Mouse (Mus musculus): ENCODE results near the gene Cers5. TPM values are rescaled to one million over a fixed set of nuclear protein-coding genes. Genes with fewer than 3 reads are reported as not detected.
A peak's percentile ranks its signal among the peaks of the same experiment; 100 is the strongest.
"Not testable (repeated sequence)": the region's sequence is repeated elsewhere in the genome, so short reads cannot be mapped to it uniquely, and the experiment has no call there.

Gene Cers5
- total RNA-seq, 2 experiments from 2014 or later = 26.4 to 29.7 TPM

- no peak for DNase-seq (ENCODE audit: low spot score in 2 of 2)
These were observed 17.8 kb upstream of the Cers5 start for GRCm38 (mm10) chr15:99790464-99790863.

DNA sequence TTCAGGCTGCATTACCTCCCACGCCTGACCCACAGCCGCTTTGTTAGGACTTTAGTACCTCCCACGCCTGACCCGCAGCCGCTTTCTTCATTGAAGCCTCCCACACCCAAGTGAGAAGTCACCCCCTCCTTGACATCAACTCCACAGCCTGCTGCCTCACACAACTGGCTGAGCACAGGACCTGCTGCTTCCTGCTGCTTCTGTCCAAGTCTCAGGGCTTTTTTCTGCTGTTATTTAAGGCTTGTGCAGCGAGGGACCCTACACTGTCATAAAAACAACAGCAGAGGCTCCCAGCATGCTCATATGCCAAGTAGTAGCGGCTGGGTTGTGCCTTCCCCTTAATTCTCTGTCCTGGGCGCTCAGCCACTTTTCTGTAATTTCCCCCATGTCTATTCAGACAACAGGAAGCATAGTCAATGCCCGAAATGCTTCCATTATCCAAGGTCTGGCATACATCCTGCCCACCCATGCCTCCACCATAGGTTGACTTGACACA, 15.0 kb upstream of the Cers5 start:
- DNase-seq (ENCODE audit: low spot score in 2 of 2) = no peak

- DNase-seq (ENCODE audit: low spot score in 2 of 2) = no peak
These were observed 6.1 kb upstream of the Cers5 start for GRCm38 (mm10) chr15:99778677-99779335.

GRCm38 (mm10) chr15:99778148-99778547, 5.5 kb upstream of the Cers5 start:
- DNase-seq (ENCODE audit: low spot score in 2 of 2) = peak in 1 of 2 experiments; percentile 57

DNA sequence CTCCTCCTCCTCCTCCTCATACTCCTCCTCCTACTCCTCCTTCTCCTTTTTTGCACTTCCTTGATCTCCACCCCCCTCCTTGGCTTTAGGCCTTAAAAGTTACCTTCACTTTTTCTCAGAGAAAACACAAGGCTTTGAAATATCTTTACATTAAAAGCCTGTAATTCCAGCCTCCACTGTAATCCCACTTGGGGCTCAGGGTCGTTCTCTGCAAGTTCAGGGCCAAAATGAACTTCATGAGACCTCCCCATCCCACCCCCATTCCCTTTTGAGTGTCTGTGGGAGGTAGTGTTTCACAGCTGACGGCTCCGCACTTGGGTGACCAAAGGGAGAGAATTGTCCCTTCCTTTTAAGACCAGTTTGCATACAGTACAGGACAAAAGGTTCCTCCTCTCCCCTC, 240 bp upstream of the Cers5 start:
- DNase-seq (ENCODE audit: low spot score in 2 of 2) = no peak

GRCm38 (mm10) chr15:99772277-99772880, 306 bp downstream of the Cers5 start:
- DNase-seq (ENCODE audit: low spot score in 2 of 2) = peak; percentile 77 to 87

GRCm38 (mm10) chr15:99771601-99772276, 946 bp downstream of the Cers5 start:
- peak; percentile 35 to 48 for DNase-seq (ENCODE audit: low spot score in 2 of 2)

DNA sequence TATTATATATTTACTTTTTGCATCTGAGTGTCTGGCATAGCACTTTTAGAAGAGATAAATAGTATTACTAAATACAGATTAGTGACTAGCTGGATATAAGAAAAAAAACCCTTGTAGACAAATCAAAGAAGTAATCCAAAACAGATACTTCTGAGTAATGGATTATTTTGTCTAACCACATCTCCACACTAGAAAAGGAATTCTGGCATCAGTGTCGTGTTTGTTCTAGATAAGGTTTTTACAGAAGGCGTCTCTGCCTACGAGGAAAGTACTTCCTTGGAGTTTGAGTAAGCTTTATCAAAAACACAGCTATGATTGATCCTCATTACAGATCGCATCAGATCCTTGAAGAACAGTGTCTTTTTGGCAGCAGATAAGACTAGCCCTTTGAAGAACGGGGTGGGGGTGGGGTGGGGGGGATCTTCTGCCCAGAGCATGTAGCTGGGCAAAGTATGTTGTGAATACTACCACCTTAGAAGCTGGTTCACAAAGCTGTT, 1.6 kb downstream of the Cers5 start:
- DNase-seq (ENCODE audit: low spot score in 2 of 2) = no peak

DNA sequence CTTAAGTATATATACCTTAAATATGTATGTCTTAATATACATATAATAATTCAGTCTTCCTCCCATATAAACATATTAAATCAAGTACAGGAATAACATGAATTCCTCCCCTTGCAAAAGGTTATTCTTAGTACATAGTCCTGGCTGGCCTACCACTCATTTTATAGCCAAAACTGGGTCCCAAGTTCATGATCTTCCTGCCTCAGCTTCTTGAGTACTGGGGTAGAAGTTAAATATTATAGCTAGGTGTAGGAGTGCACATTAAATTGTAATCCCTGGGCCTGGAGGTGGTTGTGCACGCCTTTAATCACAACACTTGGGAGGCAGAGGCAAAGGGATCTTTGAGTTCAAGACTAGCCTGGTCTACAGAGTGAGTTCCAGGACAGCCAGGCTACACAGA, 3.9 kb downstream of the Cers5 start:
- no peak for DNase-seq (ENCODE audit: low spot score in 2 of 2)

DNA sequence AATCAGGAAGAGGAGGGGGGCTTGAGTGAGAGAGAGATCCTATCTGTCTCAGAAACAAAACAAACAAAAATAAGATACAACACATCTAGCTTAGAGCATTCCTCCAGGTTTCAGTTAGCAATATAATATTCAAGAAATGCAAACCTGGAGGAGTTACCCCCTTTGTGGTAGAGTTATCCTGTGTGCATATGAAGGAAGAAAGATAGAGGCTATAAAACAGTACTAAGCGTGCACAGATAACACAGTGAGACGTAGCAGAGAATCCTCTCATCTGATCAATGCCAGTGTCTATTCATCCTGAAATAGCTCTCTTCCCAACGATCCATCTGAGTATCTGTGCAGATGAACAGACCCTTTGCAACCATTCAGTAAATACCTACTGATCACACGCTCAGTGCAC, 5.2 kb downstream of the Cers5 start:
- DNase-seq (ENCODE audit: low spot score in 2 of 2) = no peak

DNA sequence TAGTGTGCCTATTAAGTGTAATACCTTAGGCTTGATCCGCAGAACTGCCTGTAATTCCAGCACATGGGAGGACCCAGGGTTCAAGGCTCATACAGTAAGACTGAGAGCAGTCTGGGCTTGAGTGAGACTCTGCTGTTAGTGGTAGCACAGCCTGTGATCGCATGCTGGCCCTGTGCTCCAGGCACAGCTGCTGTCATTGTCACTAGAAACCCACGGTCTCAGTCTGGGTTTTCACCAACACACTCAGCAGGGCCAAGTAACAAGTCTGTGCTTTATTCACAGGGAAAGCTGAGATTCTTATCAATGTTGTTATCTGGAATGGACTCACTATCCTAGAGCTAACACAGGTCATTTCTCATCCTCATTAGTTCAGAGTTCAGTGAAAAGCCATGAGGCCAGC, 18.5 kb downstream of the Cers5 start:
- peak; percentile 28 to 54 for DNase-seq (ENCODE audit: low spot score in 2 of 2)

GRCm38 (mm10) chr15:99740229-99740628, 32.5 kb downstream of the Cers5 start:
- no peak for DNase-seq (ENCODE audit: low spot score in 2 of 2)

- DNase-seq (ENCODE audit: low spot score in 2 of 2) = peak in 1 of 2 experiments; percentile 19
These were observed 36.0 kb downstream of the Cers5 start for GRCm38 (mm10) chr15:99736675-99737074.

DNA sequence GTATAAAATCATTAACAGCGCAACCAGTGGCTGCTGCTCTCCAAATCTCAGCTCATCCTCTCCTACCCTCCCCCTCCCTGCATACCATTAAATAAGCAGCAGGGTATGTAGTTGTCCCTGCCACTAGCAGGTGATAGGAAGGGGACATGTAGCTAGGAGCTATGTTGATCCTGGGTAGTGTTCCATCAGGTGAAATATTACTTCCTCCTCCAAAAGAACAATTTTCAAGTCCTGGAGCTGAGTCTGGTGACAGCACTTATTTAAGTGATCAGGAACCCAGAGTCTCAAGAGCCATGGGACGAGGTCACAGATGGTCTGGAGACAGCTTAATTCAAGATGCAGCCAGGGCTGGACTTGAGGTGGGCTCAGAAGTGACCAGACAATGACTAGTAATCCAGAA, 37.1 kb downstream of the Cers5 start:
- peak; percentile 100 for DNase-seq (ENCODE audit: low spot score in 2 of 2)

GRCm38 (mm10) chr15:99733186-99733585, 39.5 kb downstream of the Cers5 start:
- no peak for DNase-seq (ENCODE audit: low spot score in 2 of 2)

DNA sequence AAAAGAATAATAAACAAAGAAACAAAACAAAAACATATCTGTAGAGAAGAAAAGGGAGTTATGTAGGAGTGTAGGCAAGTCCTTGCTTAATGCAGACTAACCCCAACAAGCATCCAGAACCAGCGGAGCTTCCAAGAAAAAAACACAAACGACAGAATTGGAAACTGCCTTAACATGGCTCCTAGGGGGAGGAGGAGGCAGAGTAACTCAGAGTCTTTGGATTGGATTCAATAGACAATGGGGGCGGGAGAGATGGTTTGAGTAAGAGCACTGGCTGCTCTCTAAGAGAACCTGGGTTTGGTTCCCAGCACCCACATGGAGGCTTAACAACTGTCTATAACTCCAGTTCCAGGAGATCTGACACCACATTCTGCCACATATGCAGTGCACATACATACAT, 41.0 kb downstream of the Cers5 start:
- no peak for DNase-seq (ENCODE audit: low spot score in 2 of 2)

DNA sequence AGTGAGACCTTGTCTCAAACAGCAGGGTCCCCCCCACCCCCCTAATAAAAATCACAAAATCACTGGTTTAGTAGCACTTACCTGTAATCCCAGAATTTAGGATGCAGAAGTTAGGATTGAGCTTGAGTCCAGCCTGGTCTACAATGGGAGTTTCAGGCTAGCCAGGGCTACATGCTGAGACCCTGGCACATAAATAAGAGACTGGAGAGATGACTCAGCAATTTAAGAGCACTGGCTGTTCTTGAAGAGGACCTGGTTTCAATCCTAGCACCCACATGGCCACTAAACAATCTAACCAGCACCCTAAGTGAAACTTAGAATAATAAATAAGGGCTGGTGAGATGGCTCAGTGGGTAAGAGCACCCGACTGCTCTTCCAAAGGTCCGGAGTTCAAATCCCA, 41.5 kb downstream of the Cers5 start:
- no peak for DNase-seq (ENCODE audit: low spot score in 2 of 2)

GRCm38 (mm10) chr15:99729056-99729783, 43.5 kb downstream of the Cers5 start:
- DNase-seq (ENCODE audit: low spot score in 2 of 2) = no peak

- no peak for DNase-seq (ENCODE audit: low spot score in 2 of 2)
These were observed 44.5 kb downstream of the Cers5 start for GRCm38 (mm10) chr15:99728211-99728610.

GRCm38 (mm10) chr15:99727525-99727924, 45.2 kb downstream of the Cers5 start:
- no peak for DNase-seq (ENCODE audit: low spot score in 2 of 2)

DNA sequence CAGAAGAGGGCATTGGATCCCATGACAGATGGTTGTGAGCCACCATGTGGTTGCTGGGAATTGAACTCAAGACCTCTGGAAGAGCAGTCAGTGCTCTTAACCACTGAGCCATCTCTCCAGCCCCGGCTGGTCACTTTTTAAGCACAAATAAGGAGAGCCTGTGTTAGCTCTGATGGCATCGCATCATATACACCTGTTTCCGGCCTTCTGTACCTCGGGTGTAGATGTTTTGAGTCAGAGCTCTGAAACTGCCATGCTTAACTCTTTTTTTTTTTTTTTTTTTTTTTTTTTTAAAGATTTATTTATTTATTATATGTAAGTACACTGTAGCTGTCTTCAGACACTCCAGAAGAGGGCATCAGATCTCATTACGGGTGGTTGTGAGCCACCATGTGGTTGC, 45.6 kb downstream of the Cers5 start:
- DNase-seq (ENCODE audit: low spot score in 2 of 2) = not testable (repeated sequence)

Measured in layer of hippocampus, adult 18-20 months (tissue).